Mouse (Mus musculus): Measurements from ENCODE around the gene Dnajc15. TPM values are rescaled to one million over a fixed set of nuclear protein-coding genes. Genes with fewer than 3 reads are reported as not detected.

Dnajc15 gene
- polyA plus RNA-seq, 1 experiment from 2014 or later, result 96.3 TPM

DNA sequence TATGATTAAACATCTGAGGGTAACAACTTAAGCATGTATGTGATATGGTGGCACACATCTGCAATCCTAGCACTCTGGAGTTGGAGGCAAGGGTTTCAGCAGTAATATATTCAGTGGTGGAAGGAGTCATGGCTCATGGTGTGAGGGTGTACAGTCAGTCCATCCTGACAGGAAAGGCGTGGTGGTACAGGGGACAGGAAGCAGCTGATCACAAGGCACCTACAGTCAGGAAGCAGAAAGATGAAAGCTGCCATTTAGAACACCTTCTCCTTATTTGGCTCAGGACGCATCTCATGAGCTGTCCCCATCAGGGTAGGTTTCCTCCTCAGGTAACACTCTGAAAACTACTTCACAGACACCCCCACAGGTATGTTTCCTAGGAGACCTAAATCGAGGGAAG, 4.0 kb downstream of the Dnajc15 start:
- H3K4me1 ChIP-seq (ENCODE audit: control insufficient read depth, insufficient read depth, low read length), result no peaks in the 10 kb centered on the region
- H3K27ac ChIP-seq (ENCODE audit: low read length), result no peak overlapping the region
- H3K4me2 ChIP-seq (replicated peaks; ENCODE audit: low read depth, low read length), result no peak overlapping the region
- no peak overlapping the region for H3K4me3 ChIP-seq (ENCODE audit: low read depth, low read length)
- 84% methylated on average over 3 of the region's 3 CpGs for WGBS
- no peak overlapping the region for H3K9ac ChIP-seq (replicated peaks; ENCODE audit: low read depth, low read length)
- no peak for ATAC-seq (ENCODE audit: insufficient number of reproducible peaks, insufficient read depth, low FRiP score, low read depth)
- no peaks in the 10 kb centered on the region for H3K9me3 ChIP-seq (ENCODE audit: control insufficient read depth, low read depth, low read length)
- H3K27me3 ChIP-seq (ENCODE audit: control insufficient read depth, insufficient read depth, low read length), result no peaks in the 10 kb centered on the region
- H3K36me3 ChIP-seq (ENCODE audit: control insufficient read depth, insufficient read depth, low read length), result no peaks in the 10 kb centered on the region

DNA sequence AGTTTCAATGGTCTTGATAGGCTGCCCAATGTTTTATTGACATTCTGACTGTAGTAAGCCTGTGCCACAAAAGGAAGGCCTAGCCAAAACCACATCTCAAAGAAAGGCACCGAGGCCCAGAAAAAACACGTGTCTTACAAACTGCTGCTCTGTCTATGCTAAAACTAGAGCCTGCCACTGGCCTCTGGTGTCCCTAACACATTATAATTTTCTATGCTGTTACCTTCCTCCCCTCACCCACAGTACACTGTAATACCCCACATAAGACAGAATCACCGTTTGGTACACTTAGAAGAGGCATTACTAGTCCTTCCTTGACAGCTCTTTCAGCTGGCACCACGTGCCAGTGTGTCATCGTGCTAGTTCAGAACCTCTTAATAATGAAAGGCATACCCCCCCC, 7.3 kb downstream of the Dnajc15 start:
- Histone ChIP-seq H3K4me1 (ENCODE audit: control insufficient read depth, insufficient read depth, low read length) (no peaks in the 10 kb centered on the region), H3K4me2 (replicated peaks; ENCODE audit: low read depth, low read length) (no peak overlapping the region), H3K4me3 (ENCODE audit: low read depth, low read length) (no peak overlapping the region), H3K27me3 (ENCODE audit: control insufficient read depth, insufficient read depth, low read length) (no peaks in the 10 kb centered on the region), H3K9me3 (ENCODE audit: control insufficient read depth, low read depth, low read length) (no peaks in the 10 kb centered on the region), H3K36me3 (ENCODE audit: control insufficient read depth, insufficient read depth, low read length) (no peaks in the 10 kb centered on the region), H3K9ac (replicated peaks; ENCODE audit: low read depth, low read length) (no peak overlapping the region), H3K27ac (ENCODE audit: low read length) (no peak overlapping the region)
- WGBS, result 92% methylated on average over 5 of the region's 5 CpGs
- no peak for ATAC-seq (ENCODE audit: insufficient number of reproducible peaks, insufficient read depth, low FRiP score, low read depth)

DNA sequence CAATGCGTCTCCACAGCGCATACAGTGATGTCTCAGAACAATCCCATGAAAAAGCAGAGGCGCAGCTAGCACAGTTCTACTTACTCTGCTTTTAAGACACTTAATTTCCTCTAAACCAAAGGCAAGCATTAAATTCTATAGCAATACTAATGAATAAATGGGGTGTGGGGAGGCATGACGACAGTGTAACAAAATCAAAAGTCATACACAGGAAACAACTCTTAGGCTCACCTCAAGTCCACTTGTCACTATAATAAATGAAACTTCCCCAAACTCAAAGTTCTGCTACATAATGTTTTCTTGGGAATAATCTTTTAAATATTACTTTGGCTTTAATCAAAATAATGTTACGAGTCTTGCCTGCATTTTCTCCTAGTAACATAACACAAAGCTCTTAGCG, 10.4 kb downstream of the Dnajc15 start:
- H3K4me1 ChIP-seq (ENCODE audit: control insufficient read depth, insufficient read depth, low read length), result no peaks in the 10 kb centered on the region
- H3K36me3 ChIP-seq (ENCODE audit: control insufficient read depth, insufficient read depth, low read length), result no peaks in the 10 kb centered on the region
- H3K9me3 ChIP-seq (ENCODE audit: control insufficient read depth, low read depth, low read length), result no peaks in the 10 kb centered on the region
- no peaks in the 10 kb centered on the region for H3K27me3 ChIP-seq (ENCODE audit: control insufficient read depth, insufficient read depth, low read length)
- H3K4me2 ChIP-seq (replicated peaks; ENCODE audit: low read depth, low read length), result no peak overlapping the region
- no peak for ATAC-seq (ENCODE audit: insufficient number of reproducible peaks, insufficient read depth, low FRiP score, low read depth)
- 81% methylated on average over 6 of the region's 6 CpGs for WGBS
- no peak overlapping the region for H3K4me3 ChIP-seq (ENCODE audit: low read depth, low read length)
- H3K27ac ChIP-seq (ENCODE audit: low read length), result no peak overlapping the region
- H3K9ac ChIP-seq (replicated peaks; ENCODE audit: low read depth, low read length), result no peak overlapping the region

DNA sequence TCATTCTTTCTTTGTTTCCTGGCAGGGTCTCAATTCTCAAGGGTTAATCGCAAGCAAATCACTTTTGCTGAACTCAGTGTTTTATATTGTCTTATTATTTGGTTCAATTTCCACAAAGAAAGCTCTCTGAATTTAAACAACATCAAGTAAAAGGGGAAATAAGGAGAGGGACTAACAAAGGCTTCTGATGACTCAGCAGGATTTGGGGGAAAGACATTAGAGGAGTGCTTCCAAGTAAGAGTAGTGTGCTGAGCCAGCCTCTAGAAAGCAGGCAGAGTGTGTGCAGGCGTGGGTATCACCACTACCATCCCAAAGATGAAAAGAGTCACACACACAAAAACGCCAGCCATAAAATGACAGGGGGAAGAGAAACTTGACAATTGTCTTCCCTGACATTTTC, 10.9 kb downstream of the Dnajc15 start:
- Histone ChIP-seq H3K36me3 (ENCODE audit: control insufficient read depth, insufficient read depth, low read length) (no peaks in the 10 kb centered on the region), H3K27ac (ENCODE audit: low read length) (no peak overlapping the region), H3K4me1 (ENCODE audit: control insufficient read depth, insufficient read depth, low read length) (no peaks in the 10 kb centered on the region), H3K9ac (replicated peaks; ENCODE audit: low read depth, low read length) (no peak overlapping the region), H3K4me2 (replicated peaks; ENCODE audit: low read depth, low read length) (no peak overlapping the region), H3K27me3 (ENCODE audit: control insufficient read depth, insufficient read depth, low read length) (no peaks in the 10 kb centered on the region), H3K9me3 (ENCODE audit: control insufficient read depth, low read depth, low read length) (no peaks in the 10 kb centered on the region), H3K4me3 (ENCODE audit: low read depth, low read length) (no peak overlapping the region)
- no peak for ATAC-seq (ENCODE audit: insufficient number of reproducible peaks, insufficient read depth, low FRiP score, low read depth)
- WGBS, result 73% methylated on average over 3 of the region's 3 CpGs

DNA sequence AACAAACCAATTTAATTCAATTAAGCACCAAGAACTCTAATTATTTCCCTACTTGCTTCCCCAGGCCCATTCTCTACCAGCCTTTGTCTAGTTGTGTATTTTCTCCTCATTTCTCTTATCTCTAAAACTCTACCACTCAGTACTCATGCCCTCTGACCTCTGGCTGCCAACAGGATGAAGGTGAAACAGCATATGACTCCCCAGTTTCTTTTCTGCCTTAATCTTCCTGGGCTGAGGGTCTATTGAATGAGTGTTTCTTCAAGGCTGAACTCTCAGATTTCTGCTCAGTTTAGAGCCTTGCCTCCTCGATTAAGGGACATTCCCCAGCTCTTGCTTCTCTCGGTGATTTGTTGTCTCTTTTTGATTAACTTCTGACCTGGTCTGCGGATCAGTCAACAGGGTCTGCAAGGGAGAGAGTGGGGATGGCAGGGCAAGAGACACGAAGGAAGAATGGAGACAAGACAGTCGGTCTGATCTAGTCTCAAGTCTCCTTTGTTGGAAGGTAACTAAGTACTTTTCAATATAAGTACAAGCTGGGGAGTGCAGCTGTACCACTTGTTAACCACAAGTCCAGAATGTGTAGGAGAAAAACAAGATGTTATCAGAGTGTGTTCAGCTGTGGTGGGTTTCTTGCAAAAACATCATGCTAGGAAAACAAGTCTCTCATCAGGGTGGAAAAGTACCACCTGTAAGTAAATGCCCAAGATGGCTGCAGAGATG, 13.9 kb downstream of the Dnajc15 start:
- Histone ChIP-seq H3K9me3 (ENCODE audit: control insufficient read depth, low read depth, low read length) (no peaks in the 10 kb centered on the region), H3K4me3 (ENCODE audit: low read depth, low read length) (no peak overlapping the region), H3K9ac (replicated peaks; ENCODE audit: low read depth, low read length) (no peak overlapping the region), H3K4me2 (replicated peaks; ENCODE audit: low read depth, low read length) (no peak overlapping the region), H3K27me3 (ENCODE audit: control insufficient read depth, insufficient read depth, low read length) (no peaks in the 10 kb centered on the region), H3K4me1 (ENCODE audit: control insufficient read depth, insufficient read depth, low read length) (no peaks in the 10 kb centered on the region), H3K27ac (ENCODE audit: low read length) (no peak overlapping the region), H3K36me3 (ENCODE audit: control insufficient read depth, insufficient read depth, low read length) (no peaks in the 10 kb centered on the region)
- 39% methylated on average over 5 of the region's 5 CpGs for WGBS
- ATAC-seq (ENCODE audit: insufficient number of reproducible peaks, insufficient read depth, low FRiP score, low read depth), result no peak

DNA sequence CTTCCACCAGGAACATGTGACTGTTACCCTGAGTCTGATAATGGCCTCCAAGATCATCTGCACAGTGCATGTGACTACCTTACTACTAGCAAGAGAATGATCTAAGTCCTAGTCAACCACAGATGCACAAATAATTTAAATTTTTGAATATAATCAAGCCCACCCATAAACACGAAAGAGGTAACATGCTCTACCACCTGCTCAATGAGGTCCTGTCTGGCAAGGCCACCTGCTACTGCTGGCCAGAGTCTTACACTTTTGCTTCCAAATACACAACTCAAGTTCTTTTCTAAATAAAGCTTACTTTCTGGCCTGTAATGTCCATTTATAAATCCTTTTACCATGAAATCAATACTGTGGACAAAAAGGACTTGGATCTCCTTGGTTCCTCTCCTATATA, 15.0 kb downstream of the Dnajc15 start:
- Histone ChIP-seq H3K4me1 (ENCODE audit: control insufficient read depth, insufficient read depth, low read length) (no peaks in the 10 kb centered on the region), H3K9me3 (ENCODE audit: control insufficient read depth, low read depth, low read length) (no peaks in the 10 kb centered on the region), H3K27ac (ENCODE audit: low read length) (no peak overlapping the region), H3K27me3 (ENCODE audit: control insufficient read depth, insufficient read depth, low read length) (no peaks in the 10 kb centered on the region), H3K9ac (replicated peaks; ENCODE audit: low read depth, low read length) (no peak overlapping the region), H3K36me3 (ENCODE audit: control insufficient read depth, insufficient read depth, low read length) (no peaks in the 10 kb centered on the region), H3K4me3 (ENCODE audit: low read depth, low read length) (no peak overlapping the region), H3K4me2 (replicated peaks; ENCODE audit: low read depth, low read length) (no peak overlapping the region)
- 83% methylated on average over 1 of the region's 1 CpGs for WGBS
- ATAC-seq (ENCODE audit: insufficient number of reproducible peaks, insufficient read depth, low FRiP score, low read depth), result no peak

DNA sequence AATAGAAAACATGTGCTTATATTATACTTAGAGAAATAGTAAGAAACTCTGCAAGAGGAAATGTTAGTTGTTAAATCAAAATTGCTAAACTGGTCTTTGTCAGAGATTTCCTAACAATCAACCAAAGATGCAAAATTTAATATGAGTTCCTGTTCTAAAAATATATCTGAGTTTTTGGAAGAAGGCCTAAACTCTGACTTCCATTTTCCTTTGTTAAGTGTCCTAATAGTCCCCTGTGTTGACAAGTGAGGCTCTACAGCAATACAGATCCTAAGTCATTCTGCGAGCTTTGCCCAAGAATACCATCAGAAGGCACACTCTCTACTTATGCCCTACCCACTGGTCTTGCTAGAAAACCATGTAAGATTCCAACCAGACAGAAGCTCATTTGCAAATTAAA, 21.0 kb downstream of the Dnajc15 start:
- ATAC-seq (ENCODE audit: insufficient number of reproducible peaks, insufficient read depth, low FRiP score, low read depth), result no peak
- Histone ChIP-seq H3K4me2 (replicated peaks; ENCODE audit: low read depth, low read length) (no peak overlapping the region), H3K4me1 (ENCODE audit: control insufficient read depth, insufficient read depth, low read length) (no peaks in the 10 kb centered on the region), H3K9me3 (ENCODE audit: control insufficient read depth, low read depth, low read length) (no peaks in the 10 kb centered on the region), H3K27me3 (ENCODE audit: control insufficient read depth, insufficient read depth, low read length) (no peaks in the 10 kb centered on the region), H3K27ac (ENCODE audit: low read length) (no peak overlapping the region), H3K36me3 (ENCODE audit: control insufficient read depth, insufficient read depth, low read length) (no peaks in the 10 kb centered on the region), H3K9ac (replicated peaks; ENCODE audit: low read depth, low read length) (no peak overlapping the region), H3K4me3 (ENCODE audit: low read depth, low read length) (no peak overlapping the region)
- 81% methylated on average over 1 of the region's 1 CpGs for WGBS

DNA sequence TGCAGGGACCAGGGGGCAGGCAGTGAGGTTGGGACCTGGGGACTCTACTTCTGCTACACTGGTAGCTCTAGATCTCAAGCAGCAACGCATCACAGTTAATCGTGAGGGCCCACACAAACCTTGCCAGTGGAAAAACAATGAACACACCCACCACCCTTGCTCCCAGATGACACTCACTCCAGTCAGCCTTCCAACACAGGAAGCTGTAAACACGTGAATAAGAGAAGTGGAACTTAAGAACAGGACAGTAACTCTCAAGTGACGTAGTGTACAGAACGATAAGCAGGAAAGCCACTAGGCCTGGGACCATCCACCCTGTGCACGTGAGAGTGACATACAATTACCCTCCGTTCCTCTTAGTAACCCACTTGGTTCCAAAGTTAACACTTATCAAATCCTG, 25.1 kb downstream of the Dnajc15 start:
- Histone ChIP-seq H3K27me3 (ENCODE audit: control insufficient read depth, insufficient read depth, low read length) (no peaks in the 10 kb centered on the region), H3K27ac (ENCODE audit: low read length) (no peak overlapping the region), H3K4me3 (ENCODE audit: low read depth, low read length) (no peak overlapping the region), H3K9ac (replicated peaks; ENCODE audit: low read depth, low read length) (no peak overlapping the region), H3K4me2 (replicated peaks; ENCODE audit: low read depth, low read length) (no peak overlapping the region), H3K9me3 (ENCODE audit: control insufficient read depth, low read depth, low read length) (no peaks in the 10 kb centered on the region), H3K36me3 (ENCODE audit: control insufficient read depth, insufficient read depth, low read length) (no peaks in the 10 kb centered on the region), H3K4me1 (ENCODE audit: control insufficient read depth, insufficient read depth, low read length) (no peaks in the 10 kb centered on the region)
- ATAC-seq (ENCODE audit: insufficient number of reproducible peaks, insufficient read depth, low FRiP score, low read depth), result no peak
- WGBS, result 79% methylated on average over 7 of the region's 7 CpGs

DNA sequence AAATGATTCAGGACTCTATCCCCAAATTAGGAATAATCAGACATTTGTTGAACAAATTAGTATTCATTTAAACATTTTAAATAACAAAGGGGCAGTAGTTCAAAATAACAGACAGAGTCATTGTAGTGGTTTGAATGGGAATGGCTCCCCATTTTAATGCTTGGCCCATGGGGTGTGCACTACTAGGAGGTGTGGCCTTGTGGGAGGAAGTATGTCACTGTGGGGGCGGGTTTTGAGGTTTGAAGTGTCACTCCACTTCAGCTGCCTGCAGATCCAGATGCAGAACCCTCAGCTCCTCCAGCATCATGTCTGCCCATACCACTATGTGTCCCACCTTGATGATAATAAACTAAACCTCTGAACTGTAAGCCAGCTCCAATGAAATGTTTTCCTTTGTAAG, 26.6 kb downstream of the Dnajc15 start:
- Histone ChIP-seq H3K36me3 (ENCODE audit: control insufficient read depth, insufficient read depth, low read length) (no peaks in the 10 kb centered on the region), H3K27me3 (ENCODE audit: control insufficient read depth, insufficient read depth, low read length) (no peaks in the 10 kb centered on the region), H3K9me3 (ENCODE audit: control insufficient read depth, low read depth, low read length) (no peaks in the 10 kb centered on the region), H3K4me3 (ENCODE audit: low read depth, low read length) (no peak overlapping the region), H3K4me2 (replicated peaks; ENCODE audit: low read depth, low read length) (no peak overlapping the region), H3K4me1 (ENCODE audit: control insufficient read depth, insufficient read depth, low read length) (no peaks in the 10 kb centered on the region), H3K27ac (ENCODE audit: low read length) (no peak overlapping the region), H3K9ac (replicated peaks; ENCODE audit: low read depth, low read length) (no peak overlapping the region)
- 86% methylated on average over 1 of the region's 1 CpGs for WGBS
- no peak for ATAC-seq (ENCODE audit: insufficient number of reproducible peaks, insufficient read depth, low FRiP score, low read depth)

All from stomach, embryonic 14.5 days (tissue).